Mouse (Mus musculus) neural tube, embryonic 13.5 days (tissue): ENCODE data around the gene Kat6b. TPM values are rescaled to one million over a fixed set of nuclear protein-coding genes. Genes with fewer than 3 reads are reported as not detected.

Experiments used
- ATAC-seq: fragments of 200-750 bp; cut with Nextera tagmentation; 2 replicates; pipeline ENCODE4 v1.8.0; 2017; ENCODE audit warnings: low read depth, mild to moderate bottlenecking, moderate TSS enrichment, moderate library complexity
- H3K27ac ChIP-seq: fragments of 300-500 bp; sonication (generic); replicated peaks from 2 replicates; pipeline ENCODE4 v1.5.1; 2015; ENCODE audit warnings: moderate library complexity, mild to moderate bottlenecking, inconsistent platforms
- H3K27me3 ChIP-seq: fragments of 300-500 bp; sonication (generic); 2 replicates; pipeline ENCODE4 v1.6.1; 2015; ENCODE audit warnings: mild to moderate bottlenecking, inconsistent platforms
- H3K36me3 ChIP-seq: fragments of 300-500 bp; sonication (generic); 2 replicates; pipeline ENCODE4 v1.6.1; 2015; ENCODE audit warnings: mild to moderate bottlenecking, inconsistent platforms
- H3K4me1 ChIP-seq: fragments of 300-500 bp; sonication (generic); replicated peaks from 2 replicates; pipeline ENCODE4 v1.6.1; 2015; ENCODE audit warnings: inconsistent platforms
- H3K4me2 ChIP-seq: fragments of 300-500 bp; sonication (generic); 2 replicates; pipeline ENCODE4 v1.6.1; 2015; ENCODE audit warnings: inconsistent platforms, mild to moderate bottlenecking, moderate library complexity
- H3K4me3 ChIP-seq: fragments of 300-500 bp; sonication (generic); 2 replicates; pipeline ENCODE4 v1.5.1; 2015; ENCODE audit warnings: mild to moderate bottlenecking, inconsistent platforms
- H3K9ac ChIP-seq: fragments of 300-500 bp; sonication (generic); 2 replicates; pipeline ENCODE4 v1.6.1; 2015; ENCODE audit warnings: moderate library complexity, mild to moderate bottlenecking, inconsistent platforms
- H3K9me3 ChIP-seq: fragments of 300-500 bp; sonication (generic); 2 replicates; pipeline ENCODE4 v1.6.1; 2016; ENCODE audit warnings: inconsistent platforms
- WGBS: fragments of 180-500 bp; shearing (Covaris S2); methylation state at CpG from one replicate; pipeline ENCODE4 v1.1.7; 2015; 5-methylcytosine and 5-hydroxymethylcytosine counted together
- polyA plus RNA-seq: library from polyadenylated mRNA; unstranded; fragments of >200 nt; fragmentation: Nextera tagmentation; extraction: Ambion mirVana; gene quantifications from 2 replicates; pipeline ENCODE4 v1.2.1, GENCODE M21; 2015

Gene Kat6b
- polyA plus RNA-seq: 19.1 and 19.6 TPM in 2 replicates

GRCm38 (mm10) chr14:21481231-21481630 is at the start of gene Kat6b:
TSS of gene Kat6b (plus strand) at chr14:21481434.
- Histone ChIP-seq H3K4me1 (no peaks in the 10 kb centered on the region), H3K27me3 (no peaks in the 10 kb centered on the region), H3K36me3 (no peaks in the 10 kb centered on the region), H3K27ac (no peak within 1 kb of the TSS), H3K4me2 (no peak within 1 kb of the TSS), H3K9ac (no peak within 1 kb of the TSS), H3K9me3 (no peaks in the 10 kb centered on the region), H3K4me3 (no peak within 1 kb of the TSS)
- 94% methylated on average over 7 of the region's 7 CpGs for WGBS
- no peak for ATAC-seq

DNA sequence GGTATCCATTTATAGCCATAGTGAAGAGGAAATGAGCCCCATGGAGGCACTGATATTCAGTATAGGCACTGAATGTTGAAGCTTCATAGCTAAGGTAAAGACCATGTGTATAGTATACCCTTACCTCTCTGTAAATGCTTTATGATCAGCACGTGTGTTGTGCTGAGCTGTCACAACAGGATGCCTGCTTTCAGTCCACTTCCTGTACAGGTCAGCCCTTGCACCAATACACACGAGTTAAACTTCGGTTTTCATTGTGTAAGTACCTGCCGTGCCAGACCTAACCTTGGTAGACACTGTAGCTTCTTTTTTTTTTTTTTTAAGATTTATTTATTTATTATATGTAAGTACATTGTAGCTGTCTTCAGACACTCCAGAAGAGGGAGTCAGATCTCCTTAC is 47.8 kb upstream of the Kat6b start:
- H3K4me2 ChIP-seq: no peak overlapping the region
- no peak for ATAC-seq

GRCm38 (mm10) chr14:21433995-21434394 is 47.2 kb upstream of the Kat6b start:
- Histone ChIP-seq H3K9ac (no peak overlapping the region), H3K4me1 (no peaks in the 10 kb centered on the region; the same call in 1 of the 2 replicates), H3K27ac (no peak overlapping the region), H3K4me3 (no peak overlapping the region), H3K4me2 (no peak overlapping the region), H3K9me3 (no peaks in the 10 kb centered on the region), H3K36me3 (no peaks in the 10 kb centered on the region), H3K27me3 (no peaks in the 10 kb centered on the region)
- WGBS: 84% methylated on average over 5 of the region's 5 CpGs
- no peak for ATAC-seq

More for the DNA sequence above, 47.8 kb upstream of the Kat6b start:
- Histone ChIP-seq H3K36me3 (no peaks in the 10 kb centered on the region), H3K9ac (no peak overlapping the region), H3K27ac (no peak overlapping the region), H3K4me3 (no peak overlapping the region), H3K4me1 (peaks cover 2% of the 10 kb centered on the region; the same call in 1 of the 2 replicates), H3K27me3 (no peaks in the 10 kb centered on the region), H3K9me3 (no peaks in the 10 kb centered on the region)
- WGBS: 86% methylated on average over 4 of the region's 4 CpGs

GRCm38 (mm10) chr14:21434686-21435085 is 46.5 kb upstream of the Kat6b start:
- no peaks in the 10 kb centered on the region for H3K27me3 ChIP-seq
- H3K9ac ChIP-seq: no peak overlapping the region
- H3K4me3 ChIP-seq: no peak overlapping the region
- no peaks in the 10 kb centered on the region for H3K36me3 ChIP-seq
- H3K4me2 ChIP-seq: no peak overlapping the region
- H3K4me1 ChIP-seq: no peaks in the 10 kb centered on the region; the same call in 1 of the 2 replicates
- H3K27ac ChIP-seq: no peak overlapping the region
- no peaks in the 10 kb centered on the region for H3K9me3 ChIP-seq
- no peak for ATAC-seq
- 68% methylated on average over 9 of the region's 9 CpGs for WGBS

GRCm38 (mm10) chr14:21439785-21440184 is 41.4 kb upstream of the Kat6b start:
- ATAC-seq: no peak

DNA sequence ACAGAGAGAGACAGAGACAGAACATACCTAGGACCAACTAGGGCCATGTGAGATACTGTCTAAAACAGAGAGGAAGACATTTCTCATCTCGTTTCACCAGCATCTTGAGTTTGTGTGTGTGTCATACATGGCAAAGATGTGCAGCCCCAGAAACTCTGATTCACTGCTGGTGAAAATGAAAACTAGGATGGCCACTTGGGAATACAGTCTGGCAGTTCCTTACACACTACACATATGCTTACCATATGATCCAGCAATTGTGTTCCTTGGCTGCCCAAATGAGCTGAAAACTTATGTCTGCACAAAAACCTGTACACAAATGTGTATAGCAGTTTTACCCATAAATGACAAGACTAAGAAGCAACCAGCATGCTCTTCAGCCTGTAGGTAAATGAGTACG is 40.7 kb upstream of the Kat6b start:
- no peaks in the 10 kb centered on the region for H3K9me3 ChIP-seq
- WGBS: 88% methylated on average over 2 of the region's 2 CpGs
- no peaks in the 10 kb centered on the region for H3K36me3 ChIP-seq
- no peak for ATAC-seq
- H3K27me3 ChIP-seq: no peaks in the 10 kb centered on the region
- no peak overlapping the region for H3K4me3 ChIP-seq
- H3K27ac ChIP-seq: no peak overlapping the region
- no peaks in the 10 kb centered on the region; the same call in 1 of the 2 replicates for H3K4me1 ChIP-seq
- H3K9ac ChIP-seq: no peak overlapping the region
- no peak overlapping the region for H3K4me2 ChIP-seq

More at GRCm38 (mm10) chr14:21439785-21440184, 41.4 kb upstream of the Kat6b start:
- no peak overlapping the region for H3K4me3 ChIP-seq
- no peak overlapping the region for H3K4me2 ChIP-seq
- no peaks in the 10 kb centered on the region; the same call in 1 of the 2 replicates for H3K4me1 ChIP-seq
- H3K36me3 ChIP-seq: no peaks in the 10 kb centered on the region
- no peak overlapping the region for H3K27ac ChIP-seq
- no peaks in the 10 kb centered on the region for H3K27me3 ChIP-seq
- H3K9ac ChIP-seq: no peak overlapping the region
- WGBS: 48% methylated on average over 4 of the region's 4 CpGs
- H3K9me3 ChIP-seq: no peaks in the 10 kb centered on the region

DNA sequence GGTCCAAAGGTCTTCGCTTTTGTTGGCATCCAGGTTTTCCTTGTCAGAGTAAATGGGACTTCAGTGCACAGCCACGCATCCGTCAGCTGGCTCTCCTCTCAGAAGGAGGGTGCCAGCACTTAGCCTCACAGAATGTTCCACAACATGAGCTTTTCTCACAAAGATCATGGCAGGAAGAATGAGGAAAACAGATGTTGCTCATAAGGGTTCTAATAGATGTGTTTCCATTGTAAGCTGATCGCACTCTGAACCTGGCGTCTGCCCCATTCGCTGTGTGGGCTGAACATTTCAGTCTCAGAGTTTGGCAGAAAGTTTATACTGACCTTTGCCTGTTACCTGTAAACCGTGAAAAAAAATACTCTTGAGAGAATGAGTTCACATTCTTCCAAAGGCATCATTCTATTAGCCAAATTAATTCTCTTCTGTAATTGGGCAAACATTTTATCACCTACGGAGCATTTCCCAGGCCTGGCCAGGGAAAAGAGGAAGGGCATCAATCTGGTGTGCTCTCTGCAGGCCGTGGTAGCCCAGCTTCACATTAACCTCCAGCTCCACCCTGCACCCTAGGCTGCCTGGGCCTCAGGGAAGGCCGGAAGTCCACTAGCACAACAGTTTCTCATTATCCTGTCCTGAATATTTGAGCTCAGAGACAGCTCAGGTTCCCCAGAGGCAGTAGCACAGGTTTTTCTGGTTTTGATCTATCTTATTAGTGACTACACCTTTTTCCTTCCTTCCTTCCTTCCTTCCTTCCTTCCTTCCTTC is 39.3 kb upstream of the Kat6b start:
- Histone ChIP-seq H3K27me3 (no peaks in the 10 kb centered on the region), H3K4me1 (no peaks in the 10 kb centered on the region; the same call in 1 of the 2 replicates), H3K36me3 (no peaks in the 10 kb centered on the region), H3K27ac (no peak overlapping the region), H3K4me3 (no peak overlapping the region), H3K9ac (no peak overlapping the region), H3K4me2 (no peak overlapping the region), H3K9me3 (no peaks in the 10 kb centered on the region)
- WGBS: 78% methylated on average over 10 of the region's 10 CpGs
- ATAC-seq: no peak

GRCm38 (mm10) chr14:21452581-21452980 is 28.7 kb upstream of the Kat6b start:
- Histone ChIP-seq H3K9me3 (no peaks in the 10 kb centered on the region), H3K36me3 (no peaks in the 10 kb centered on the region), H3K4me1 (no peaks in the 10 kb centered on the region), H3K4me3 (no peak overlapping the region), H3K27ac (no peak overlapping the region), H3K4me2 (no peak overlapping the region), H3K9ac (no peak overlapping the region), H3K27me3 (no peaks in the 10 kb centered on the region)
- no peak for ATAC-seq
- WGBS: 73% methylated on average over 4 of the region's 4 CpGs

GRCm38 (mm10) chr14:21453896-21454295 is 27.3 kb upstream of the Kat6b start:
- ATAC-seq: no peak
- H3K4me1 ChIP-seq: no peaks in the 10 kb centered on the region
- no peak overlapping the region for H3K4me2 ChIP-seq
- H3K4me3 ChIP-seq: no peak overlapping the region
- no peaks in the 10 kb centered on the region for H3K36me3 ChIP-seq
- no peaks in the 10 kb centered on the region for H3K27me3 ChIP-seq
- 89% methylated on average over 2 of the region's 2 CpGs for WGBS
- no peak overlapping the region for H3K27ac ChIP-seq
- H3K9ac ChIP-seq: no peak overlapping the region
- H3K9me3 ChIP-seq: no peaks in the 10 kb centered on the region

- no peaks in the 10 kb centered on the region for H3K4me1 ChIP-seq
- WGBS: 94% methylated on average over 7 of the region's 7 CpGs
- H3K4me2 ChIP-seq: no peak overlapping the region
- no peak for ATAC-seq
- no peaks in the 10 kb centered on the region for H3K36me3 ChIP-seq
- H3K9ac ChIP-seq: no peak overlapping the region
- no peak overlapping the region for H3K27ac ChIP-seq
- H3K4me3 ChIP-seq: no peak overlapping the region
- H3K9me3 ChIP-seq: no peaks in the 10 kb centered on the region
- no peaks in the 10 kb centered on the region for H3K27me3 ChIP-seq
Measured at GRCm38 (mm10) chr14:21455654-21456350, 25.4 kb upstream of the Kat6b start.

DNA sequence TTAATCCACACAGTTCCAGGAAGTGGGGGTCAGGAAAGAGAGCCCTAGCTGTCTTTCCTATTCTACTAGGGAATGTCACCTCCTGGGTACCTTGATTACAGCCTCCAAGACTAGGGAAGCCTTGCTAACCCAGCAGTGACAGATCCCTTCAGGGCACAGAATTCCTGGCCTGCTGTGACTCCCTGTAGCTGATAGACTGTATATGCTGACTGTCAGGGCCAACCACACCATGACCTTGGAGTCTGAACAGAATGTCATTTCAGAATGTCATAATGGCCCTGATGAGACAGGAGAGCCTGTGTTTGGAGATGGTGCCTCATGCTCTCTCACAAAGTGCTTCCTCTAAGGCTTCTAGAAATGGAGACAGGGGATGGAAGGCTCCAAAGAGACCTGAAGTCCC is 24.7 kb upstream of the Kat6b start:
- H3K4me1 ChIP-seq: no peaks in the 10 kb centered on the region
- no peak overlapping the region for H3K4me2 ChIP-seq
- H3K27me3 ChIP-seq: no peaks in the 10 kb centered on the region
- ATAC-seq: no peak
- H3K9ac ChIP-seq: no peak overlapping the region
- H3K4me3 ChIP-seq: no peak overlapping the region
- H3K36me3 ChIP-seq: no peaks in the 10 kb centered on the region
- H3K9me3 ChIP-seq: no peaks in the 10 kb centered on the region
- no peak overlapping the region for H3K27ac ChIP-seq

- H3K4me1 ChIP-seq: no peaks in the 10 kb centered on the region
- H3K27me3 ChIP-seq: no peaks in the 10 kb centered on the region
- no peak overlapping the region for H3K9ac ChIP-seq
- no peak overlapping the region for H3K4me2 ChIP-seq
- no peak overlapping the region for H3K27ac ChIP-seq
- ATAC-seq: no peak
- H3K9me3 ChIP-seq: no peaks in the 10 kb centered on the region
- WGBS: 79% methylated on average over 5 of the region's 5 CpGs
- H3K4me3 ChIP-seq: no peak overlapping the region
- H3K36me3 ChIP-seq: no peaks in the 10 kb centered on the region
Measured at GRCm38 (mm10) chr14:21457876-21458275, 23.4 kb upstream of the Kat6b start.
